7 mouse cellular contexts compared by ENCODE assay signal in genomic region chr8:85298600-85299433, GRCm38 (mm10). TPM values are rescaled to one million over a fixed set of nuclear protein-coding genes. Genes with fewer than 3 reads are reported as not detected.
DNase-seq lines count a peak whose midpoint lies in the region; ATAC-seq and TF ChIP-seq lines count a peak whose summit lies in the region.

No protein-coding gene starts in this region.

- ATAC-seq in heart, embryonic 13.5 days (ENCODE audit: extremely low read depth, insufficient number of reproducible peaks, low FRiP score, low TSS enrichment) = peak; percentile 42

- no peak for TF ChIP-seq CTCF in thymus, adult 2 months (IDR thresholded peaks at IDR 0.05; ENCODE audit: borderline replicate concordance, control insufficient read depth, extremely low read depth, insufficient read depth, low read length, poor library complexity)

- H3K27ac ChIP-seq in thymus, adult 2 months (ENCODE audit: control insufficient read depth, insufficient read depth, low read length) = no peak overlapping the region
- peak overlapping the region; percentile 98 for H3K27ac ChIP-seq in heart, embryonic 13.5 days (replicated peaks)

- H3K27me3 ChIP-seq in thymus, adult 2 months (ENCODE audit: control insufficient read depth, insufficient read depth, low read length) = no peaks in the 10 kb centered on the region
- H3K27me3 ChIP-seq in heart, embryonic 13.5 days (replicated peaks) = no peaks in the 10 kb centered on the region
- no peaks in the 10 kb centered on the region for H3K27me3 ChIP-seq in megakaryocyte, embryonic 14.5 days (replicated peaks)

- DNase-seq in thymus, adult 2 months = peak; percentile 7
- DNase-seq in thymus, postnatal 4 days = no peak
- peak; percentile 55 for DNase-seq in c-Kit-positive CD71-positive TER-119-positive erythroid progenitor cells, embryonic 14.5 days (ENCODE audit: low spot score)
- DNase-seq in layer of hippocampus, postnatal 14 days (ENCODE audit: low spot score in 2 of 2) = peak; percentile 20 to 21
- peak; percentile 9 for DNase-seq in telencephalon, adult 2 months (ENCODE audit: low read depth, low spot score)

- peaks cover 11% of the 10 kb centered on the region for H3K36me3 ChIP-seq in thymus, adult 2 months (ENCODE audit: control insufficient read depth, insufficient read depth, low read length)
- H3K36me3 ChIP-seq in heart, embryonic 13.5 days = peaks cover 33% of the 10 kb centered on the region
- H3K36me3 ChIP-seq in megakaryocyte, embryonic 14.5 days (replicated peaks; ENCODE audit: low read length) = peaks cover 34% of the 10 kb centered on the region

- peak overlapping the region; percentile 86 for H3K4me2 ChIP-seq in heart, embryonic 13.5 days

- H3K4me1 ChIP-seq in thymus, adult 2 months (replicated peaks; ENCODE audit: control insufficient read depth, insufficient read depth, low read length) = 0 out of 2 replicates have a peak, but pooled peaks cover 5% of the 10 kb centered on the region
- H3K4me1 ChIP-seq in heart, embryonic 13.5 days = peaks cover 38% of the 10 kb centered on the region
- peaks cover 36% of the 10 kb centered on the region for H3K4me1 ChIP-seq in megakaryocyte, embryonic 14.5 days

- no peak for TF ChIP-seq POLR2A in thymus, adult 2 months (IDR thresholded peaks at IDR 0.05; ENCODE audit: control insufficient read depth, extremely low read depth, insufficient read depth, low read length, poor library complexity)

- peak overlapping the region; percentile 94 for H3K9ac ChIP-seq in heart, embryonic 13.5 days

- under 1% methylated on average over 53 of the region's 53 CpGs for WGBS in thymus, adult 2 months
- WGBS in heart, embryonic 13.5 days = under 1% methylated on average over 53 of the region's 53 CpGs

- peak overlapping the region; percentile 77 for H3K4me3 ChIP-seq in thymus, adult 2 months (ENCODE audit: control insufficient read depth, insufficient read depth, low read length)
- peak overlapping the region; percentile 97 for H3K4me3 ChIP-seq in heart, embryonic 13.5 days
- H3K4me3 ChIP-seq in megakaryocyte, embryonic 14.5 days (replicated peaks) = peak overlapping the region; percentile 97

- no peaks in the 10 kb centered on the region for H3K9me3 ChIP-seq in heart, embryonic 13.5 days
- no peaks in the 10 kb centered on the region for H3K9me3 ChIP-seq in megakaryocyte, embryonic 14.5 days

RNA-seq across cellular contexts. Expression of gene Orc6, which starts 0.6 kb away (rescaled TPM):
- 29.0 and 32.1 TPM in 2 replicates for polyA plus RNA-seq in thymus, adult 2 months (2012; rRNA removed)
- 66.2 and 69.6 TPM in 2 replicates for polyA plus RNA-seq in heart, embryonic 13.5 days (2015; fragmentation: Nextera tagmentation; extraction: Ambion mirVana)
- total RNA-seq in layer of hippocampus, postnatal 14 days (2021) = 10 to 100 TPM; 35.0 to 35.3 TPM
- polyA plus RNA-seq in megakaryocyte, embryonic 14.5 days (2012; ENCODE audit: insufficient read depth, low replicate concordance) = 5.9 TPM in 1 of 2 replicates, not detected in the other

RNA-seq across cellular contexts. Expression of gene Vps35, which starts 0.8 kb away (rescaled TPM):
- 14.1 and 15.7 TPM in 2 replicates for polyA plus RNA-seq in thymus, adult 2 months (2012; rRNA removed)
- 103 and 107 TPM in 2 replicates for polyA plus RNA-seq in heart, embryonic 13.5 days (2015; fragmentation: Nextera tagmentation; extraction: Ambion mirVana)
- total RNA-seq in layer of hippocampus, postnatal 14 days (2021) = 100 to 1,000 TPM; 135 to 142 TPM
- 3.8 TPM in 1 of 2 replicates, not detected in the other for polyA plus RNA-seq in megakaryocyte, embryonic 14.5 days (2012; ENCODE audit: insufficient read depth, low replicate concordance)
